Mouse (Mus musculus): ENCODE measurements around the gene Brf1. TPM values are rescaled to one million over a fixed set of nuclear protein-coding genes. Genes with fewer than 3 reads are reported as not detected.

Brf1 gene
- polyA plus RNA-seq, 1 experiment from 2014 or later: 55.1 TPM

DNA sequence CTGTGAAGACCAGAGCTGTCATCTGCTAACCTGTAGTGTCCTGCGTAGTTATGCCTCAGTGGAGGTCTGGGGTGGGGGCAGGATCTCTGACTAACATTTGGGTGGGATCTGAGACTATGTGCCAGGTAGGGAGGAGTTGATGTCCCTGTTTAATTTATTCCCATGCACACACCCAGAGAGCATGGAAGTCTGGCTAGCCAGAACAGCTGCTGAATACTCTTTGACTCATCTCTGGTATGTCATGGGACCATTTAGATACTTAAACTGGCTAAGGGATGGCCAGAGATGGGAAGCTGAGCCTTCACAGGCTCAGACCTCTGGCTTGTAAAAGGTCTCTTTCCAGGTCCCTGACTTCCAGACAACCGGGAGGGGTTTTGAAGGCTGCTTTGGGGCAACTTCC lies 27.0 kb upstream of the Brf1 start:
- Histone ChIP-seq H3K4me1 (ENCODE audit: control insufficient read depth, insufficient read depth, low read length) (peaks cover 20% of the 10 kb centered on the region), H3K9ac (replicated peaks; ENCODE audit: low read length) (no peak overlapping the region), H3K36me3 (ENCODE audit: control insufficient read depth, insufficient read depth, low read length) (peaks cover 6% of the 10 kb centered on the region; the same call in 1 of the 2 replicates), H3K27ac (replicated peaks; ENCODE audit: low read depth, low read length) (peak overlapping the region; percentile 20; the same call in 1 of the 2 replicates), H3K9me3 (ENCODE audit: control insufficient read depth, low read length) (no peaks in the 10 kb centered on the region), H3K27me3 (ENCODE audit: control insufficient read depth, insufficient read depth, low read length) (no peaks in the 10 kb centered on the region), H3K4me2 (ENCODE audit: low read length) (no peak overlapping the region), H3K4me3 (replicated peaks; ENCODE audit: low read depth, low read length) (no peak overlapping the region)
- no peak for ATAC-seq (ENCODE audit: low FRiP score, low TSS enrichment)
- WGBS: 96% methylated on average over 2 of the region's 2 CpGs
- DNase-seq: no peak

DNA sequence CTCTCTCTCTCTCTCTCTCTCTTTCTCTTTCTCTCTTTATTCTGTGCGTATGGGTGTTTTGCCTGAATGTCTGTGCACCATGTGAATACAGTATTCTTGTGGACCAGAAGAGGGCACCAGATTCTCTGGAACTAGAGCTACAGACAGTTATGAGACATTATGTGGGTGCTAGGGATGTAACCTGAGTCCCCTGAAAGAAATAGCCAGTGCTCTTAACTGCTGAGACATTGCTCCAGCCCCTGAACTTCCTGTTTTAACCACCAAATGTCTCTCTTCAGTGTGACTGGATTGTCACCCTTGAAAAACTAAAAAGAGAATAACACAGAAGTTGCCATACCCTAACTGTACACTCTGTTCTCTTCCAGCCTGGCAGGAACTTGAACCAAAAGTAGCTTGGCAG lies 26.1 kb upstream of the Brf1 start:
- Histone ChIP-seq H3K36me3 (ENCODE audit: control insufficient read depth, insufficient read depth, low read length) (peaks cover 11% of the 10 kb centered on the region), H3K27ac (replicated peaks; ENCODE audit: low read depth, low read length) (no peak overlapping the region), H3K27me3 (ENCODE audit: control insufficient read depth, insufficient read depth, low read length) (no peaks in the 10 kb centered on the region), H3K4me1 (ENCODE audit: control insufficient read depth, insufficient read depth, low read length) (peaks cover 15% of the 10 kb centered on the region), H3K4me2 (ENCODE audit: low read length) (no peak overlapping the region), H3K9ac (replicated peaks; ENCODE audit: low read length) (no peak overlapping the region), H3K4me3 (replicated peaks; ENCODE audit: low read depth, low read length) (no peak overlapping the region), H3K9me3 (ENCODE audit: control insufficient read depth, low read length) (no peaks in the 10 kb centered on the region)
- WGBS: 100% methylated on average over 1 of the region's 1 CpGs
- ATAC-seq (ENCODE audit: low FRiP score, low TSS enrichment) (no peak), DNase-seq (no peak)

DNA sequence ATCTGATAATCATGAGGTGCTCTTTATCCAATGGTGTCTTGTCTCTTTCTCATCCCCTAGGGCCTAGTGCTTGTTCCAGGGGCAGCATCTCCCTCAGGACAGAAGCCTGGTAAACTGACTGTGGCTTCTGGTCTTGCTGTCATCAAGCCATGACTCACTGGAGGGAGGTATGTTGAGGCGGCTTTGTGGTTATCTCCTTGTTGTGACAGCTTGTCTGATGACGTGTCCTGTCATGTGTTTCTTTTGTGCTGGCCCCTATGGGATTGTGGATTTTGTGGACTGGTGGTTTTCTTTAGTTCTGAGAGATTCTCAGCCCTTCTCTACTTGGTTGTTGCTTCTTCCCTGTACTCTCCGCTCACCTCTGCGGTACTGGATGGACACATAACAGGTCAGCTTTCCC lies 22.6 kb upstream of the Brf1 start:
- Histone ChIP-seq H3K4me2 (ENCODE audit: low read length) (no peak overlapping the region), H3K9ac (replicated peaks; ENCODE audit: low read length) (no peak overlapping the region), H3K4me1 (ENCODE audit: control insufficient read depth, insufficient read depth, low read length) (peaks cover 7% of the 10 kb centered on the region), H3K27ac (replicated peaks; ENCODE audit: low read depth, low read length) (no peak overlapping the region), H3K4me3 (replicated peaks; ENCODE audit: low read depth, low read length) (no peak overlapping the region), H3K36me3 (ENCODE audit: control insufficient read depth, insufficient read depth, low read length) (peaks cover 22% of the 10 kb centered on the region), H3K27me3 (ENCODE audit: control insufficient read depth, insufficient read depth, low read length) (no peaks in the 10 kb centered on the region), H3K9me3 (ENCODE audit: control insufficient read depth, low read length) (no peaks in the 10 kb centered on the region)
- 85% methylated on average over 4 of the region's 4 CpGs for WGBS
- DNase-seq: no peak
- ATAC-seq (ENCODE audit: low FRiP score, low TSS enrichment): no peak

DNA sequence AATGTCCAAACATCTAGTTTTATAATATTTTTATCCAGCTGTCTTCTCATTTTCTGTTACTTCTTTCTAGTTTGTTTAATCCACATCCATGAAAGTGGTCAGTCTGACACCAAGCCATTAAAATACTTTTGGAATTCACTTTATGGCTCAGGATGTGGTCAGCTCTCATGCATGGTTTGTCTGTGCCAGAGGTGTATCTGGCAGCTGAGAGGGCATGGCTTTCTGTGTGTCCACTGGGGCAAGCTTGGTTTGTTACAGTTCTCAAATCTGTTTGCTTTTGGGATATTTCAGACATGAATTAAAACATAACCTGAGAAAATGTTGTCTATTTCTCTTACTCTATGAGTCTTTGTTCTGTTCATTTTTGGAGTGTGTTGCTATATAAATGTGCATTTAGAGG lies 21.0 kb upstream of the Brf1 start:
- ATAC-seq (ENCODE audit: low FRiP score, low TSS enrichment) (no peak), DNase-seq (no peak)
- Histone ChIP-seq H3K4me1 (ENCODE audit: control insufficient read depth, insufficient read depth, low read length) (peaks cover 10% of the 10 kb centered on the region; the same call in 1 of the 2 replicates), H3K4me2 (ENCODE audit: low read length) (no peak overlapping the region), H3K4me3 (replicated peaks; ENCODE audit: low read depth, low read length) (no peak overlapping the region), H3K36me3 (ENCODE audit: control insufficient read depth, insufficient read depth, low read length) (peaks cover 22% of the 10 kb centered on the region), H3K27ac (replicated peaks; ENCODE audit: low read depth, low read length) (no peak overlapping the region), H3K9me3 (ENCODE audit: control insufficient read depth, low read length) (no peaks in the 10 kb centered on the region), H3K9ac (replicated peaks; ENCODE audit: low read length) (no peak overlapping the region), H3K27me3 (ENCODE audit: control insufficient read depth, insufficient read depth, low read length) (no peaks in the 10 kb centered on the region)

DNA sequence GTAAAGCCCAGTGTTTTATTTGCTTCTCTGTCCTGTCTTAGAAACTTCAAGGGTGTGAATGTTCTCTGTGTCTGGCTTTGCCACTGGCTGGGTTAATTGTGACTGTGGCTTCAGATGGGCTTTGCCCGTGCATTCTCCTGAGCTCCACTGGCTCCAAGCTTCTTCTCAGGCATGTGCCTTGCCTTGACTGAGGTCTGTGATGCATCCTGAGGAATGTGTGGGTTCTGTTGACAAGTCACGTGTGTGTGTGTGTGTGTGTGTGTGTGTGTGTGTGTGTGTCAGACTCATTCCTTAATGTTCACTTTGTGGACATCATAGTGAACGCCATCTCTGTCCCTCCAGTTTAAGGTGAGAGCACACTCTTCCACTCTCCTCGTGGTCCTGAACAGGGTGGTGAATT lies 18.3 kb upstream of the Brf1 start:
- Histone ChIP-seq H3K9me3 (ENCODE audit: control insufficient read depth, low read length) (no peaks in the 10 kb centered on the region), H3K4me2 (ENCODE audit: low read length) (no peak overlapping the region), H3K27me3 (ENCODE audit: control insufficient read depth, insufficient read depth, low read length) (no peaks in the 10 kb centered on the region), H3K4me3 (replicated peaks; ENCODE audit: low read depth, low read length) (no peak overlapping the region), H3K36me3 (ENCODE audit: control insufficient read depth, insufficient read depth, low read length) (peaks cover 19% of the 10 kb centered on the region), H3K4me1 (ENCODE audit: control insufficient read depth, insufficient read depth, low read length) (peaks cover 22% of the 10 kb centered on the region), H3K27ac (replicated peaks; ENCODE audit: low read depth, low read length) (no peak overlapping the region), H3K9ac (replicated peaks; ENCODE audit: low read length) (no peak overlapping the region)
- WGBS: 91% methylated on average over 4 of the region's 4 CpGs
- ATAC-seq (ENCODE audit: low FRiP score, low TSS enrichment): no peak
- no peak for DNase-seq

DNA sequence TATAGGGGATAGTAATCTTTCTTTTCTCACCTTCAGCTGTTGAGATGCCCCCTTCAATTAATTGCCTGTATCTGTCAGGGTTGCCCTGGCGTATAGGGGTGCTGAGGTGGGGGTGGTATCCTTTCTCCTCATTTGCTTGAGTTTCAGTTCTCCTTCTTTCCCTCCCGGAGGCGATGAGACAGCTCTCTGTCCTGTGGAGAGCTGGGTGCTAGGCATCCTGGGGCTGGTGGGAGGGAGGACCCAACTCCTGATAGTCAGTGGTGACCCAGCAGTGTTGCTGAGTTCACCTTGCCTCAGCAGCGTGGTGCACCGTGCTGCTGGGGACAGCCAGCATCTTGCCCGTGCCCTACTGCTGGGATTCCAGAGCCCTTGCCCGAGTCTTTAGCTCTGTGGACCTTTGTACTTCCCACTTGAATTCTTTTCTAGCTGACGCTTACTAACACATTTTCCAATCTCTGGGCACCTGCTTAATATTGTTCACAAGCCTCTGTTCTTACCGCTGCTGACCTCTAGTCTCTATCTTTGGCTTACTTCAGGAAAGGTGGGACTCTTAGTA lies 17.0 kb upstream of the Brf1 start:
- 83% methylated on average over 9 of the region's 9 CpGs for WGBS
- H3K9ac ChIP-seq (replicated peaks; ENCODE audit: low read length): no peak overlapping the region
- H3K27ac ChIP-seq (replicated peaks; ENCODE audit: low read depth, low read length): no peak overlapping the region
- DNase-seq (no peak), ATAC-seq (ENCODE audit: low FRiP score, low TSS enrichment) (no peak)
- H3K9me3 ChIP-seq (ENCODE audit: control insufficient read depth, low read length): no peaks in the 10 kb centered on the region
- no peak overlapping the region for H3K4me3 ChIP-seq (replicated peaks; ENCODE audit: low read depth, low read length)
- H3K4me1 ChIP-seq (ENCODE audit: control insufficient read depth, insufficient read depth, low read length): peaks cover 31% of the 10 kb centered on the region
- H3K36me3 ChIP-seq (ENCODE audit: control insufficient read depth, insufficient read depth, low read length): peaks cover 16% of the 10 kb centered on the region; the same call in 1 of the 2 replicates
- H3K4me2 ChIP-seq (ENCODE audit: low read length): no peak overlapping the region
- no peaks in the 10 kb centered on the region for H3K27me3 ChIP-seq (ENCODE audit: control insufficient read depth, insufficient read depth, low read length)

DNA sequence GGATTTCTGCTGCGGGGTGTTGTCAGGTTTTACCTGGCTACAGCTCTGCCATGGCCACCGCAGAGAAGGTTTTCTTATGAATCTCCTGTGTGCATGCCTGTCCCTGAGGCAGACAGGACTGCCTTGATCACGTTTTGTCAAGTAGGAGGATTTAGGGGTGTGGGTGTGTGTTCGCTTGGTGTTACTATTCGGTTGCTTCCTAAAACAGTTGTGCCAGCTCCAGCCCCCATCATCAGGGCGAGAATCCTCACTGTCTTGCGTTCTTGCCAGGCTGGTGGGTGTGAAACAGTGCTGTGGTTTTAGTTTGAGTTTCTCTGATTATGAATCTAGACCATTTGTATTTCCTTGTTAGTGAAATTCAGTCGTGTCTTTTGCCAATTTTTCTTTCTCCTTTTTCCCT lies 16.5 kb upstream of the Brf1 start:
- H3K4me3 ChIP-seq (replicated peaks; ENCODE audit: low read depth, low read length): no peak overlapping the region
- peak overlapping the region; percentile 19; the same call in 1 of the 2 replicates for H3K4me2 ChIP-seq (ENCODE audit: low read length)
- no peak for ATAC-seq (ENCODE audit: low FRiP score, low TSS enrichment)
- peaks cover 15% of the 10 kb centered on the region; the same call in 1 of the 2 replicates for H3K36me3 ChIP-seq (ENCODE audit: control insufficient read depth, insufficient read depth, low read length)
- peaks cover 31% of the 10 kb centered on the region for H3K4me1 ChIP-seq (ENCODE audit: control insufficient read depth, insufficient read depth, low read length)
- 80% methylated on average over 8 of the region's 8 CpGs for WGBS
- peak overlapping the region; percentile 31; the same call in 1 of the 2 replicates for H3K9ac ChIP-seq (replicated peaks; ENCODE audit: low read length)
- no peaks in the 10 kb centered on the region for H3K27me3 ChIP-seq (ENCODE audit: control insufficient read depth, insufficient read depth, low read length)
- DNase-seq: no peak
- H3K9me3 ChIP-seq (ENCODE audit: control insufficient read depth, low read length): no peaks in the 10 kb centered on the region
- no peak overlapping the region for H3K27ac ChIP-seq (replicated peaks; ENCODE audit: low read depth, low read length)

DNA sequence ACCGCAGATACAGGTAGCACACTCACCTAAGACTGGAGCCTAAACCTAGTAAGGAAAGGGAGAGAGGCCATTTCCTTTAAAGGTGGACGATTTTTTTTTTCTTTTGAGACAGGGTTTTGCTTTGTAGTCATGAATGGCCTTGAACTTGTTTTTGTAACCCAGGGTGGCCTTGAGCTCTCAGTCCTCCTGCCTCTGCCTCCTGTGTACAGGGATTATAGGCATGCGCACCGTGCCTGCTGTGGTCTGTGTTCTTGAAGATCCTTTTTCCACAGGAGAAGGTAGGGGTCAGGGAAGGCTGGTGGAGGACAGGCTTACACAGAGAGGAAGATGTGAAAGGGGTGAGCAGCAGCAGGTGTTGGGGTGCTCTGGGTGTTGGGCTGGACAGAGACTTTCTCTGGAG lies 15.5 kb upstream of the Brf1 start:
- H3K4me1 ChIP-seq (ENCODE audit: control insufficient read depth, insufficient read depth, low read length): peaks cover 31% of the 10 kb centered on the region

More for the DNA sequence above, 15.5 kb upstream of the Brf1 start:
- Histone ChIP-seq H3K4me3 (replicated peaks; ENCODE audit: low read depth, low read length) (0 out of 2 replicates have a peak overlapping the region, but pooled peaks have one; percentile 96), H3K4me2 (ENCODE audit: low read length) (peak overlapping the region; percentile 52), H3K27ac (replicated peaks; ENCODE audit: low read depth, low read length) (no peak overlapping the region), H3K27me3 (ENCODE audit: control insufficient read depth, insufficient read depth, low read length) (no peaks in the 10 kb centered on the region), H3K36me3 (ENCODE audit: control insufficient read depth, insufficient read depth, low read length) (peaks cover 6% of the 10 kb centered on the region; the same call in 1 of the 2 replicates), H3K9ac (replicated peaks; ENCODE audit: low read length) (peak overlapping the region; percentile 92), H3K9me3 (ENCODE audit: control insufficient read depth, low read length) (no peaks in the 10 kb centered on the region)
- whole genome bisulfite sequencing: 74% methylated on average over 4 of the region's 4 CpGs
- ATAC-seq (ENCODE audit: low FRiP score, low TSS enrichment) (no peak), DNase-seq (no peak)

All from midbrain, embryonic 14.5 days (tissue).